Mouse (Mus musculus) mature B cell (primary cell): ENCODE data around the gene Osbpl7.

Experiments
- in situ Hi-C: fragments of 300-500 bp; cut with MboI; formaldehyde crosslinking; loops from 2 replicates; pipeline ENCODE4 v1.14.3; 2019

The Osbpl7 gene

GRCm38 (mm10) chr11:97040301-97041021, 10.0 kb upstream of the Osbpl7 start:
- in situ Hi-C loops = no loop called here

GRCm38 (mm10) chr11:97041022-97041899, 9.2 kb upstream of the Osbpl7 start, which contains the start of the genes Lrrc46 and Mrpl10:
Gene Lrrc46 (minus strand): TSS chr11:97041407.
Gene Mrpl10 (plus strand): TSS chr11:97041560.
- in situ Hi-C loops = no loop called here

GRCm38 (mm10) chr11:97044902-97045301, 5.5 kb upstream of the Osbpl7 start:
- in situ Hi-C loops = no loop called here

- in situ Hi-C loops = no loop called here
Measured at GRCm38 (mm10) chr11:97045861-97046260, 4.6 kb upstream of the Osbpl7 start.

GRCm38 (mm10) chr11:97048090-97048650, 2.3 kb upstream of the Osbpl7 start:
- in situ Hi-C loops = no loop called here

GRCm38 (mm10) chr11:97049492-97050085, 839 bp upstream of the Osbpl7 start:
- in situ Hi-C loops = no loop called here

GRCm38 (mm10) chr11:97050944-97051586, 637 bp downstream of the Osbpl7 start:
- in situ Hi-C loops = no loop called here

- in situ Hi-C loops = no loop called here
Measured at GRCm38 (mm10) chr11:97052219-97052646, 1.8 kb downstream of the Osbpl7 start.

- in situ Hi-C loops = no loop called here
Measured at GRCm38 (mm10) chr11:97063274-97063920, 13.0 kb downstream of the Osbpl7 start.

GRCm38 (mm10) chr11:97063921-97064295, 13.5 kb downstream of the Osbpl7 start:
- in situ Hi-C loops = no loop called here

- in situ Hi-C loops = no loop called here
Measured at GRCm38 (mm10) chr11:97065538-97066295, 15.3 kb downstream of the Osbpl7 start.

- in situ Hi-C loops = no loop called here
Measured at GRCm38 (mm10) chr11:97066656-97067360, 16.4 kb downstream of the Osbpl7 start.

GRCm38 (mm10) chr11:97069333-97069732, 18.9 kb downstream of the Osbpl7 start:
- in situ Hi-C loops = no loop called here

- in situ Hi-C loops = no loop called here
Measured at GRCm38 (mm10) chr11:97069770-97070169, 19.3 kb downstream of the Osbpl7 start.

GRCm38 (mm10) chr11:97071129-97071528, 20.7 kb downstream of the Osbpl7 start:
- in situ Hi-C loops = no loop called here

GRCm38 (mm10) chr11:97072533-97072932, 22.1 kb downstream of the Osbpl7 start:
- in situ Hi-C loops = no loop called here

GRCm38 (mm10) chr11:97074235-97074634, 23.8 kb downstream of the Osbpl7 start:
- in situ Hi-C loops = no loop called here

GRCm38 (mm10) chr11:97078751-97079150, 28.3 kb downstream of the Osbpl7 start:
- in situ Hi-C loops = no loop called here

- in situ Hi-C loops = no loop called here
Measured at GRCm38 (mm10) chr11:97080291-97080690, 29.9 kb downstream of the Osbpl7 start.

- in situ Hi-C loops = no loop called here
Measured at GRCm38 (mm10) chr11:97082977-97083376, 32.5 kb downstream of the Osbpl7 start.
